Mouse (Mus musculus): ENCODE results near the gene Szrd1.
"Not testable (repeated sequence)": the region's sequence is repeated elsewhere in the genome, so short reads cannot be mapped to it uniquely, and the experiment has no call there.

The Szrd1 gene

DNA sequence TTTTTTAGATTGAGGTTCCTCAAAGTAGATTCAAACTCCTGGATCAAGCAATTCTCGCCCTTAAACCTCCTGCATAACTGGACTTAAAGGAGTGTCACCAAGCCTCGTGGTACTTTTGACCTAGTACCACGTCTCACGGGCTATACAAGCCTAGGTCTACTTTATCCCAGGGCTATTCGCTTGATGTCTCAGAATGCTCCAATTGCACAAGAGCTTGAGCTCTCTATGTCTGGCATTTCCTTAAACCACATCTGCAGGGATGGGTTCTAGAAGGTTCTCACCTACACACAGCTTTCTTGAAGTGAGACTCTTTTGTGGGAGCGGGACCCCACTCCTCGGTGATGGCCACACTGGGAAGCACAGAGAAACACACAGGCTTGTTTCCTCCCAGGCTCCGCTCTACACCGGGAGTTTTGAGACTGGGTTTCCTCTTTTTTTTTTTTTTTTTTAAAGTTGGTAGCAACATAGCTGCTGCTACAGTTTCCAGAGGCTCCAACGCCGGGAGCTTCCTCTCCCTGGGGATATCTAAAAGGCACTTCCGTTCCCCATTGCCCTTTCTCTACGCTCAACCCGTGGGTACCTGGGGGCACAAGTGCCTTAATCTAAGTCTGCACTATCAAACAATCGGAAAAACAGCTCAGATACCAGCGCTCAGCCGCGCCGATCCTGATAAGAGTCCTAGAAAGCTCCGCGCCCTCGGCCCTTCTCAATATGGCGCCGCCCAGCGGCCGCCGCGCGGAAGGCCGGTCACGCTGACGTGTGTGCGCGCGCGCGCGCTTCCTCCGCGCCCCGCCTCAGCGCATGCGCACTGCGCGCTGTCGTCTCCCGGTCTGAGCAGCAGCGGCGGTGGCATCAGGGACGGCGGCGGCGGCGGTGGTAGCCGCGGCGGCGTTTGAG is 7.8 kb upstream of the Szrd1 start, which contains the start of gene Fbxo42:
Gene Fbxo42, plus strand, starts transcription at position 802 of the 897 bp plus-strand sequence.
- DNase-seq: peak; percentile 97

GRCm38 (mm10) chr4:141146491-141147033 is 7.0 kb upstream of the Szrd1 start:
- DNase-seq: no peak

GRCm38 (mm10) chr4:141145124-141145523 is 5.5 kb upstream of the Szrd1 start:
- not testable (repeated sequence) for DNase-seq

DNA sequence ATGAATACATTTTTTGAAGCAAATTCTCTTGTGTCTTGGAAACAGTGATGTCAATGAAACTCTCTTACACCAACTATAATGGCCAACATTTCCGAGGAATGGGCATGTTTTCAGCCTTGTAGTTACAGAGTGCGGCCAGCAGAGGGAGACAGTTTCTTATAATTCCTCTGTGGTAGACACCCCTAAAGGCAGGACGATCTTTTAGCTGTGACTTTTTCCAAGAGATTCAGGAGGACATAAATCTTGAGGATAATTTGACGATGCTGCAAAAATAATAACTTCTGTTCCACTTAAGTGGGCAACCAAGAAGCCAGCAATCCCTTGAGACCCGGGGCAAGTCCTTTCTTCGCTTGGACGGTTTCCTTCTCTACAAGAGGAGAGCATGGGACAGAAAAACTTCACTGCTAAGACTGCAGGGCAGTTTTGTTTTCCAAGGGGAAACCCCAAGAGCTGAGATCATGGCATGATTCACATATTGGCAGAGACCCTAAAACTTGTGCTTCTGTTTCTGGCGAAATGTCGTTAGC is 2.8 kb upstream of the Szrd1 start:
- peak; percentile 83 to 85 for DNase-seq

DNA sequence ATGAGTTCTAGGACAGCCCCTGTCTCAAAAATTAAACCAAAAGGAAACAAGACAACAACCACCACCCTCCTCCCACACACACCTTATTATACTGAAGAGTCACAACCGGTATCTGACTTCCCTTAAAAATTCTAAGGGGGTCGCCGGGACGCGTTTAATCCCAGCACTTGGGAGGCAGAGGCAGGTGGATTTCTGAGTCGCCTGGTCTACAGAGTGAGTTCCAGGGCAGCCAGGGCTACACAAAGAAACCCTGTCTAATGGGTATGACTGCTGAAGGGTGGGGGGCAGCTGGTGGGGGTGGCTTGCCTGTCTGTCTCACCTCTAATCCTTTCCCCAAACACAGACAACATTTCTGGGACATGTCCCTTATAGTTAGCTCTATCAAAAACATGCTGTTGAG is 1.4 kb upstream of the Szrd1 start:
- DNase-seq: no peak

DNA sequence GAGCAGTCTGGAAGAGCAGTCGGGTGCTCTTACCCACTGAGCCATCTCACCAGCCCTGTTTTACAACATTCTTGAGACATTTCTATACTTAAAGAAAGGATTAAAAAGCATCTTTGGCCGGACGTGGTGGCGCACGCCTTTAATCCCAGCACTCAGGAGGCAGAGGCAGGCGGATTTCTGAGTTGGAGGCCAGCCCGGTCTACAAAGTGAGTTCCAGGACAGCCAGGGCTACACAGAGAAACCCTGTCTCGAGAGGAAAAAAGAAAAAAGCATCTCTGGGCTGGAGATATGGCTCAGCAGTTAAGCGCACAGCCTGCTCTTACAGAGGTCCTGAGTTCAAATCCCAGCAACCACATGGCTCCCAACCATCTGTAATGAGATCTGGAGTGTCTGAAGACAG is 779 bp upstream of the Szrd1 start:
- not testable (repeated sequence) for DNase-seq

DNA sequence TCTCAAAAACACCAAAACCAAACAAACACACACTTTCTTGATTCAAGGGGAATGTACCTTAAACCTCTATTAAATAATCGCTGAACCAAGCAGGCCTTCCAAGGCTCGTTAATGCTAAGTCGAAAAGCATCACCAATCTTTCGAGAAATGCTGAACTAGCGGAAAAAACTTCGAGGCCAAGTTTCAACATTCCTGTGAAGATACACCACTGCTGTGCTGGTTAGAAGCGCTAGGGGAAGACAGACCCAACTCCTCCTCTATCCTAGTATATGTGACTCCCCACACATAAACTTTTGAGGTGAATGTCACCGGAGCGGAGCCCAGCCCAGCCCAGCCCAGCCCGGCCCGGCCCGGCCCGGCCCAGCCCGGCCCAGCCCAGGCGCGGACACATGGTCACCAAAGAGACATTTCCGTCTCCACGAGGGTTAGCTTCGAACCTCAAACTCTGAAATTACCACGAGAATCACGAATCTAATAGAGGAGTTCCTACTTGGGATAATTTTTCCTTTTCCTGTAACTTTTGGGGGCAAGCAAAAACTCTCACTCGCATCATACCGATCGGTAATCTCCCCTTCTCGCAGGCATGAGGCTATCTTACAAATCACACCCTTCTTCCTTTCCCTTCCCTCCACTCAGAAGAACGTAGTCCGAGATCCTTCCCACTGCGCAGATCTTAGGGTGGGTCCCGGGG is 1.0 kb downstream of the Szrd1 start:
- DNase-seq: no peak

DNA sequence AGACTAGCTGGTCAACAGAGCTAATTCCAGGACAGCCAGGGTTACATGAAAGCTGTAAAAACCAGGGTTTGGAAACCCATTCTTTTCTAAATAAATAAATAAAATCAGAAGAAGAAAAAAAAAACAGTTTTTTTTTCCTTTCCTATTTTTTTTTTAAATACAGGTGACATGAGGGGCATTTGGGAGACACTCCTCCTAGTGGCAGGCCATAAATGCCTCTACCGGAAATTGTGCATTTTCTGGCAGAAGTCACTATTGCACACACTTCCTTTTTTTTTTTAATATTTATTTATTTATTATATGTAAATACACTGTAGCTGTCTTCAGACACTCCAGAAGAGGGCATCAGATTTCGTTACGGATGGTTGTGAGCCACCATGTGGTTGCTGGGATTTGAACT is 1.8 kb downstream of the Szrd1 start:
- not testable (repeated sequence) for DNase-seq

- no peak for DNase-seq
Measured at GRCm38 (mm10) chr4:141136126-141136525, 3.4 kb downstream of the Szrd1 start.

DNA sequence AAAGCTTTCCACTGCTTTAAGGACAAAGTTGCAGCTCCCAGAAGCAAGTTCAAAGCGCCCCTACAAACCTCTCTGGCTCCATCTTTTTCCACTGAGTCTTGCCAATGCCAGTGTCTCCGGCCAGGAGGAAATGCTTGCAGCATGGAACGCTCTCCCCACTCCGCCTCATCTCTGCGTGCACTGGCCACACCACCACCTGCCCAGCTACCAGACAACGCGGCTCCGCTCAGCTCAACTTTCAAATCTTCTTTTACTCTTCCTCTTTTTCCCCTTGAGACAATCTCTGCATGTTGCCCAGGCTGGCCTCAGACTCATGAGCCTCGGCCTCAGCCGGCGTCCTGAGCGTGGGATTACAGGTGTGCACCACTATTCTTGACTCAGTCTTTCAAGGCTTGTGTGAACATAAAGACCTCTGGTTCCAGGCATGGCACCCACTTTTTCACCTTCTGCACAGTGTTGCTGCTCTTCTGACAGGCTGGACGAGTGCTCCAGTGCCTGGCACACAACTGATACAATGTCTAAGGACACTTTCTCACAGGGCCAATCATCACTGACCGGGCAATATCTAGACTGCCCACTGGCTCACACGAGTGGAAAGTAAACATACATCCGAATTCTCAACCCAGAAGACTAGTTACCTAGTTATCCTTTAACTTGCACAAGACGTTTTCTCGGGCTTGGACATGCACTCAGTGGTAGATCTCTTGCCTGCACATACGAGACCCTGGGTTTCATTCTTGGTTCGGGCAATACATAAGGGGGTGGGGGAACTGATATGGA is 4.6 kb downstream of the Szrd1 start:
- DNase-seq: peak; percentile 49 to 63

GRCm38 (mm10) chr4:141134031-141134441 is 5.5 kb downstream of the Szrd1 start:
- DNase-seq: peak in 1 of 2 experiments; percentile 35

DNA sequence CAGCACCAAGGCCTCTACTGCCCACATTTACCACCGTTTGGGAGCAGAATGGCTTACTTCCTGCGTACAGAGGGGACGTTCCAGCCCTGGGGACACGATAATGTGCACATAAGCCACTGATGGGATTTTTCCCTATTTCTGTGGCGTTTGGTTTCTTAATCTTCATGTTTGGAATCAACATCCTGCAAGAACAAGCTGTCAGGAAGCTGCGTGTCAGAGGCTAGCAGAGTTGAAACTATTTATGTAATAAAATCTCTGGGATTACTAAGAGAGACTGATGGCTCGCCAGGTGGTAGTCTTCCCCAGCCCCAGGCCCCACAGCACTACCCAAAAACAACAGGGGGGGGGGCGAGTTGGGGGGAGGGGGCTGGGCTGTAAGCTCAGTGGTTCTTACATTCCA is 6.3 kb downstream of the Szrd1 start:
- no peak for DNase-seq

GRCm38 (mm10) chr4:141132191-141132590 is 7.4 kb downstream of the Szrd1 start:
- no peak for DNase-seq

DNA sequence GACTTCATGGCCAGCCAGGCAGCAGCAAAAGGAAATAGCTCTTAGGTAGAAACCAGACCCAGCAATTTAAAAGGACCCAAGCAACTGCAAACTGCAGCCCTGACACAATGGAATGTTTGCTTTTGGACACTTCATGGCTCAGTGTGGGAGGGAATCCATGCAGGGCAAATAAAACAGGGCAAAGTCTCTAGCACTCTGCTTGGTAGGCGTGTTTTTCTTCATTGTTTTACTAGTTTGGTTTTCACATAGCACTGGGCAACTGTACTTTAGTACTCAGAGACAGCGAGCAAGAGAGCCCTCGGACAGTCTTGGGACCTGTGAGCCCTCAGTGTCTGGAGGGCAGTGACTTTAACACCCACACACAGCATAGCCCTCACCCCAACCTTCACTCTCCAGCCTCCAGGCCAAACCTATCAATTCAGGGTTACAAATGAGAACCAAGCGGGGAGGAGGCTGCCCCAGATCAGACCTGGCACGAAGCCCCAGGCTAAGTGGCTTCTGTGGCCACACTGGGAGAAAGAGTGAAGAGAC is 8.0 kb downstream of the Szrd1 start:
- DNase-seq: peak in 1 of 2 experiments; percentile 47

- DNase-seq: peak; percentile 41 to 65
Measured at GRCm38 (mm10) chr4:141130704-141131342, 8.8 kb downstream of the Szrd1 start.

GRCm38 (mm10) chr4:141129190-141129710 is 10.3 kb downstream of the Szrd1 start:
- DNase-seq: no peak

DNA sequence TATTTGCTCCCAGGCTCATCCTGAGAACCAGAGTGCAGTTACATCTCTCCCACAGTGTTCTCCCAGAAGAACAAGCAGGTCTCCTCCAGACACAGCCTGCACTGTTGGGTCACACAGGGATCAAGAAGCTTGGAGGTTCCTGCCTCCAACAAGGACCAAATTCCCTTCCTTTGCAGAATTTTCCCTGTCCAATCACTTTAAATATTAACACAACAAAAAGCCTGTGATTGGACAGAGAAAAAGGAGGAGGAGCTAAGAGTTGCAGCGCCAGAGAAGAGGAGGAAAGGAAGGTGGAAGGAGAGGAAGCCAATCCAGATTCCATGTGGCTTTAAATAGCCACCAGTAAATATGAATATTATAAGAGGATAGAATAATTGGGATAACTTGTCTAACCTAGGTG is 16.5 kb downstream of the Szrd1 start:
- DNase-seq: no peak

- DNase-seq: no peak
Measured at GRCm38 (mm10) chr4:141122663-141123062, 16.9 kb downstream of the Szrd1 start.

DNA sequence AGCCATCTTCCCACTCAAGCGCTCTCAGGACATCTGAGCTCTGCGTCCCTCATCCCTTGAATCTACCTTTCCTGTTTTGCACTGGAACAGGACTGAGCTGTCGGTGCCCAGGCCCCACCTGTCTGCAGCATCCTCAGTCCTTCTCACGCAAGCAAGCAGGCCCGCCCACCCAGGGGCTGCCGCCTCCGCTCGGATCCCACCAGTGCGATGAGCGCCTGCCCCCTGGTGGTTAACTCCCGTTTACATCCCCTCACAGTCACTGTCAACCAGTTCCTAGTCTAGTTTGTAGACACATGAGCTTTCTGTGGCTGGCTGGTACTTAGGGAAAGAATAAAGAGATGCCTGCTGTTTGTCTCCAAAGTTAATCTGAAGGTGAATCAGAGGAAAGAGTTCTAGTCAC is 18.9 kb downstream of the Szrd1 start:
- DNase-seq: peak; percentile 48 to 73

- DNase-seq: peak in 1 of 2 experiments; percentile 52
Measured at GRCm38 (mm10) chr4:141118691-141119090, 20.9 kb downstream of the Szrd1 start.

GRCm38 (mm10) chr4:141115398-141115797 is 24.2 kb downstream of the Szrd1 start:
- no peak for DNase-seq

All from cerebellum, postnatal 25 days (tissue).